Mouse (Mus musculus) embryonic fibroblast, embryonic 13.5 days (primary cell): ENCODE data around the gene Pdcd1lg2.

Source experiments
- CTCF ChIP-seq: IDR thresholded peaks from 2 replicates; pipeline ENCODE4 v1.5.1; 2011; ENCODE audit warnings: mild to moderate bottlenecking, control low read depth, low read length, moderate library complexity, borderline replicate concordance; ENCODE audit not compliant: insufficient read depth
- POLR2A ChIP-seq: IDR thresholded peaks from 2 replicates; pipeline ENCODE4 v1.6.1; 2011; ENCODE audit warnings: low read depth, mild to moderate bottlenecking, control low read depth, low read length, moderate library complexity

- no peak for TF ChIP-seq CTCF
- no peak for TF ChIP-seq POLR2A
Observed at GRCm38 (mm10) chr19:29504131-29504530, 93.4 kb downstream of the Pdcd1lg2 start.
